Mouse (Mus musculus) brain, adult 10 weeks (tissue): ENCODE data around the gene Nfxl1. TPM values are rescaled to one million over a fixed set of nuclear protein-coding genes. Genes with fewer than 3 reads are reported as not detected.

Experiments
- polyA plus RNA-seq: library from polyadenylated mRNA; stranded (reverse); fragments of 350-450 nt; fragmentation: Illumina TruSeq; extraction: RNeasy Lipid Tissue Mini Kit (QIAGEN cat#74804); gene quantifications from one replicate; pipeline ENCODE4 v1.2.3, GENCODE M21; 2015; ENCODE audit warnings: low read depth, low replicate concordance

The Nfxl1 gene
- polyA plus RNA-seq, result 6.8 TPM

DNA sequence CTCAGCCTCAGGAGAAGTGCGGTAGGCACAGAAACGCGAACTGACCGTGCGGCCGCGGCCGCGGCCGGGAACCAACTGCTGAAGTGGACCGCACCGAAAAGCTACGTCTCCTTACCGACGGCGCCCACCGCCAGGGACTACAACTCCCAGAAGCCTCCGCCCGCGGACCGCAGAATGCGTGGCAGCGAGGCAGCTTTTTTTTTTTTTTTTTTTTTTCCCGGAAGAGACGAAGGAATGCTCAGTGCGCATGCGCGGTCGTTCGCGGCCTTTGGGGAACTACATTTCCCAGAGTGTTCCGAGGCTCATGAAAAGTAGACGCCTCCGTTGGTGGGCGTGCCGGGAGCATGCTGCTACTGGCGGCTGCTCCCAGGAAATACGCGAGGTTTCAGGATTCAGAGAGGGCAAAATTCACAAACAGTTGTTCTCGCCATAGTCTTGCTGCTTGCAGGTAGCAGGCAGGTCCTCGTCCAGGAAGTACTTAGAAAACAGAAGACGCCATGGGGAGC lies at the start of gene Nfxl1:
Nfxl1 (minus strand) TSS at position 141 of the 506 bp plus-strand sequence.

DNA sequence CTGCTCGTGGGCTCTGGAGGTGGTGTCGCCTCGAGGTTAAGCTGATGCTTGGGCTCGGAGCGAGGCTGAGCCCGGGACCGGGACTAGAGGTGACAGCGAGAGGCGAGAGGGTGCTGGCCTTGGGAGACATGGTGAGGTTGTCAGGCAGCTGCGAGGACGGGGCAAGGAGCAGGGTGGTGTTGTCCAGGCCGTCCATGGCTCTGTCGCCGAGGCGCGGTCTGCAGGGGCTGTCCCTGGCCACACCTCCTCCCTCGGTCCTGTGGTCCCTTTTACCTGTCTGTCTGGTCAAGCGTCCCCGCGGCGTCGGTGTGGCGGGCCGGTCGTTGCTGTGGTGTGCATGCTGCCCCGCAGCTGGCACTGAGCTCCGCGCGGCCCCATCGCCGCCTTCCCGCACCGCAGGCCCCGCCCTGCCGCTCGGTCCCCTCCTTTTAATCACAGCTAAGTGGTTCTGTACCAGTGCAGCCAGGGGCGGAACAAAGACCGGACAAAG lies 27.8 kb upstream of the Nfxl1 start, which contains the start of gene Gm5868:
Gm5868 (minus strand) TSS at position 360 of the 490 bp plus-strand sequence.

DNA sequence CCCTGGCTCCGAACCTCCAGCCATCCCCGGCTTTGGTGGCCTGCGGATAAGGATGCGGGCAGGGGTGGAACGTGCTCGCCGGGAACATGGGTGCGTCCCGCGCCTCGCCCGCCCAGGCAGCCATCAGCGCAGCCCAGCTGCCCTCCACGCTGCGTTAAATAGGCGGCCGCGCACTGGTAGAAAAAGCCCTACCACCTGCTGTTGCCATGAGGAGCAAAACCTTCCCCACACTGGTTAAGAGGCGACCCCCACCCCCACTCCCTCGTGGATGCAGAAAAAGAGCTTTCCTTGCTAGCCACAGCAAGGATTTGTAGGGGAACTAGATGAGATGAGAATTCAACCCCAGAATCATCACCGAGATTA lies 21.5 kb upstream of the Nfxl1 start, which contains the start of gene Zar1:
Zar1 (minus strand) TSS at position 285 of the 363 bp plus-strand sequence.

DNA sequence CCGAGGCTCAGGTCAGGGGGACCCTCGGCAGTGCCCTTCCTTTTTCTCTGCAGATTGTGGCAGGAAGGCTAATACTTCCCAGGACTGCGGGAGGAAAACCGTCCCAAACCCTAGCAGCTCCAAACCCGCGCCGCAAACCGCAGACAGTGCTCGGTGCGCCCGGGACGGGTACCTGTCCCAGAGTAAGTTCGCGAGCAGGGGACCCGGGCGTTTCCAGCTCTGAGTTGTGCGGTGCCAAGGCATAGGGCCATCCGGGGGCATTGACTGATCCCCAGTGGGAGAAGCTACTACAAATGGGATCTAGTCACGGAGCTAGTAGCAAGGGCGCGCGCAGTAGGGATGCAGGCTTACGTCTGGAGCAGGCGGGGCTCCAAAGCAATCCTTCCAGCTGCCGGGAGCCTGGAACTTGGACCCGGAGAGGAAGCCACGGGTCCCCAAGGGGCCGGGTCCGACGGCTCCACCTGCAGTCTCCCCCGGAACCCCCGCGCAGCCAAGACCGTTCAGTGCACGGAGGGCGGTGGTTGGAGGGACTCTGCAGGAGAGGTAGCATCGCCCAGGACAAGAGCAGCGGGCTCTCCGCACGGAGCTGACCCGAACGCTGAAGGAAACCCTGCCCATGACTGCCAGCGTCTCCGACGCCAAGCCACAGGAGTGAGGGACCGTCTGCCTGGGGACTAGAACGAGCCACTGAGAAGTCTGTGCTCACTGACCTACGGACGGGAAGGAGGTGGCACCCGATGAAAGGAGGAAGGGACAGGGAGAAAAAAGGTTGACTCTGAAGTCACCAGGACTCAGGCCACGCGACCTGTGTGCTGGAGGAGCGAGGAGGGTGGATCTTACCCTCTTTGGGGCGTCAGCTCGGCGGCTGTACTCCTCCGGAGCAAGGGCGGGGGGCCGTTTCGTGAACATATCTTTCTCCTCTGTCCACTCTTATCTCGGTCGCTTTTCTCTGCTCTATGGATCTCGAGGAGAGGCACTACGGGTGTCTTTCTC lies 55.7 kb downstream of the Nfxl1 start, which contains the start of gene Corin:
Corin (minus strand) TSS at position 943 of the 993 bp plus-strand sequence.

Other genes starting within 250 kb of the Nfxl1 start
- gene Corin, start 55.2 kb downstream of the Nfxl1 start, polyA plus RNA-seq, result 0.27 TPM
- 0.54 TPM for gene Zar1, start 21.6 kb upstream of the Nfxl1 start, polyA plus RNA-seq
- gene Gm5868, start 27.9 kb upstream of the Nfxl1 start, polyA plus RNA-seq, result not detected
- gene Cnga1, start 84.6 kb upstream of the Nfxl1 start, polyA plus RNA-seq, result not detected
- not detected for gene Nipal1, start 88.1 kb upstream of the Nfxl1 start, polyA plus RNA-seq
- gene Txk, start 193.1 kb upstream of the Nfxl1 start, polyA plus RNA-seq, result not detected